Mouse (Mus musculus): ENCODE results near the gene Slc31a1. TPM values are rescaled to one million over a fixed set of nuclear protein-coding genes. Genes with fewer than 3 reads are reported as not detected.

Slc31a1 gene
- total and polyA plus RNA-seq, 2 experiments from 2014 or later: 15.0 to 30.9 TPM

GRCm38 (mm10) chr4:62406133-62406532 lies 45.6 kb downstream of the Slc31a1 start:
- Histone ChIP-seq H3K36me3 (ENCODE audit: insufficient read depth, low read length) (peaks cover 7% of the 10 kb centered on the region; the same call in 1 of the 2 replicates), H3K9ac (replicated peaks; ENCODE audit: low read length, poor library complexity, severe bottlenecking) (no peak overlapping the region), H3K9me3 (ENCODE audit: low read length) (no peaks in the 10 kb centered on the region), H3K27ac (ENCODE audit: low read depth, low read length) (no peak overlapping the region), H3K4me3 (ENCODE audit: low read depth, low read length) (no peak overlapping the region), H3K4me2 (ENCODE audit: low read depth, low read length, poor library complexity, severe bottlenecking) (peak overlapping the region; percentile 6; the same call in 1 of the 2 replicates), H3K4me1 (ENCODE audit: insufficient read depth, low read length) (peaks cover 10% of the 10 kb centered on the region), H3K27me3 (ENCODE audit: insufficient read depth, low read length) (no peaks in the 10 kb centered on the region)
- 82% methylated on average over 4 of the region's 4 CpGs for WGBS
- no peak for ATAC-seq (ENCODE audit: low FRiP score)
- no peak for DNase-seq (ENCODE audit: low spot score)
- TF ChIP-seq CTCF (IDR thresholded peaks at IDR 0.05): no peak

GRCm38 (mm10) chr4:62407730-62408582 lies 47.4 kb downstream of the Slc31a1 start:
- H3K36me3 ChIP-seq (ENCODE audit: insufficient read depth, low read length): peaks cover 14% of the 10 kb centered on the region
- H3K4me1 ChIP-seq (ENCODE audit: insufficient read depth, low read length): peaks cover 10% of the 10 kb centered on the region
- no peaks in the 10 kb centered on the region for H3K9me3 ChIP-seq (ENCODE audit: low read length)
- under 1% methylated on average over 35 of the region's 35 CpGs for WGBS
- H3K9ac ChIP-seq (replicated peaks; ENCODE audit: low read length, poor library complexity, severe bottlenecking): peak overlapping the region; percentile 71
- no peaks in the 10 kb centered on the region for H3K27me3 ChIP-seq (ENCODE audit: insufficient read depth, low read length)
- DNase-seq (ENCODE audit: low spot score) (peak; percentile 71), ATAC-seq (ENCODE audit: low FRiP score) (peak; percentile 63)
- peak overlapping the region; percentile 87 for H3K4me3 ChIP-seq (ENCODE audit: low read depth, low read length)
- peak overlapping the region; percentile 74 for H3K27ac ChIP-seq (ENCODE audit: low read depth, low read length)
- peak overlapping the region; percentile 51 for H3K4me2 ChIP-seq (ENCODE audit: low read depth, low read length, poor library complexity, severe bottlenecking)
- peak; percentile 69 for TF ChIP-seq CTCF (IDR thresholded peaks at IDR 0.05)

GRCm38 (mm10) chr4:62408601-62409282 lies 48.2 kb downstream of the Slc31a1 start, which contains the start of the genes Cdc26 and Prpf4:
TSS of gene Cdc26 (minus strand) at chr4:62408642.
TSS of gene Prpf4 (plus strand) at chr4:62408797.
- Histone ChIP-seq H3K4me3 (ENCODE audit: low read depth, low read length) (peak within 1 kb of the TSS; percentile 87), H3K36me3 (ENCODE audit: insufficient read depth, low read length) (peaks cover 14% of the 10 kb centered on the region), H3K4me2 (ENCODE audit: low read depth, low read length, poor library complexity, severe bottlenecking) (peak within 1 kb of the TSS; percentile 55), H3K9ac (replicated peaks; ENCODE audit: low read length, poor library complexity, severe bottlenecking) (peak within 1 kb of the TSS; percentile 77), H3K27me3 (ENCODE audit: insufficient read depth, low read length) (no peaks in the 10 kb centered on the region), H3K27ac (ENCODE audit: low read depth, low read length) (peak within 1 kb of the TSS; percentile 74), H3K4me1 (ENCODE audit: insufficient read depth, low read length) (peaks cover 10% of the 10 kb centered on the region), H3K9me3 (ENCODE audit: low read length) (no peaks in the 10 kb centered on the region)
- TF ChIP-seq CTCF (IDR thresholded peaks at IDR 0.05): no peak
- WGBS: under 1% methylated on average over 39 of the region's 39 CpGs
- ATAC-seq (ENCODE audit: low FRiP score): peak; percentile 99
- DNase-seq (ENCODE audit: low spot score): peak; percentile 100

- peak overlapping the region; percentile 87 for H3K4me3 ChIP-seq (ENCODE audit: low read depth, low read length)
- peak overlapping the region; percentile 77 for H3K9ac ChIP-seq (replicated peaks; ENCODE audit: low read length, poor library complexity, severe bottlenecking)
- H3K4me1 ChIP-seq (ENCODE audit: insufficient read depth, low read length): peaks cover 10% of the 10 kb centered on the region
- DNase-seq (ENCODE audit: low spot score) (no peak), ATAC-seq (ENCODE audit: low FRiP score) (no peak)
- no peaks in the 10 kb centered on the region for H3K27me3 ChIP-seq (ENCODE audit: insufficient read depth, low read length)
- H3K27ac ChIP-seq (ENCODE audit: low read depth, low read length): 0 out of 2 replicates have a peak overlapping the region, but pooled peaks have one; percentile 74
- H3K4me2 ChIP-seq (ENCODE audit: low read depth, low read length, poor library complexity, severe bottlenecking): peak overlapping the region; percentile 55
- WGBS: 44% methylated on average over 6 of the region's 6 CpGs
- no peak for TF ChIP-seq CTCF (IDR thresholded peaks at IDR 0.05)
- no peaks in the 10 kb centered on the region for H3K9me3 ChIP-seq (ENCODE audit: low read length)
- peaks cover 17% of the 10 kb centered on the region for H3K36me3 ChIP-seq (ENCODE audit: insufficient read depth, low read length)
Measured at GRCm38 (mm10) chr4:62409615-62410014, 49.1 kb downstream of the Slc31a1 start.

GRCm38 (mm10) chr4:62410325-62410724 lies 49.8 kb downstream of the Slc31a1 start:
- Histone ChIP-seq H3K27me3 (ENCODE audit: insufficient read depth, low read length) (no peaks in the 10 kb centered on the region), H3K9me3 (ENCODE audit: low read length) (no peaks in the 10 kb centered on the region), H3K4me1 (ENCODE audit: insufficient read depth, low read length) (peaks cover 10% of the 10 kb centered on the region), H3K4me3 (ENCODE audit: low read depth, low read length) (no peak overlapping the region), H3K4me2 (ENCODE audit: low read depth, low read length, poor library complexity, severe bottlenecking) (no peak overlapping the region), H3K27ac (ENCODE audit: low read depth, low read length) (no peak overlapping the region), H3K36me3 (ENCODE audit: insufficient read depth, low read length) (peaks cover 24% of the 10 kb centered on the region), H3K9ac (replicated peaks; ENCODE audit: low read length, poor library complexity, severe bottlenecking) (0 out of 2 replicates have a peak overlapping the region, but pooled peaks have one; percentile 13)
- 92% methylated on average over 2 of the region's 2 CpGs for WGBS
- ATAC-seq (ENCODE audit: low FRiP score) (no peak), DNase-seq (ENCODE audit: low spot score) (no peak)
- no peak for TF ChIP-seq CTCF (IDR thresholded peaks at IDR 0.05)
